Mouse (Mus musculus) heart, adult 11 months (tissue): ENCODE measurements around the gene Tbl2.

Experiments
- DNase-seq: peaks from one replicate; pipeline ENCODE4 v3.0.0; 2022

The Tbl2 gene

GRCm38 (mm10) chr5:135156496-135156895 is 7.0 kb downstream of the Tbl2 start:
- no peak for DNase-seq

DNA sequence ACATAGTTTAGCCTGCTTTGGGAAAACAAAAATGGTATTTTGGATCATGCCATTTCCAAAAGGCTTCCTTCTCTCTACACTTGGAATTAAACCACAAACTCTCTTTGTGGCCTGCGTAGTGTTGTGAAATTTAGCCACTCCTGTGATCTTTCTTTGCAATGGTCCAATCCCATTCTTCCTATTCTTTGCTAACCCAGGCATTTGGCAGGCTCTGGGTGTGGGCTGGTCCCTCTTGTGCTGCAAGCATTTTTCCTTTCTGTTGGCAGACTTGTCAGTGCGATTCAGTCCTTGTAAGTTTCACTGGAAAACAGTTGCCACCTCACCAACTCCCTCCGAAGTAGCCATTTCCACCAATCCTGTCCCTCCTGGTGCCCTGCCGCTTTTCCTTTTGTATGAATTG is 11.8 kb downstream of the Tbl2 start:
- peak; percentile 97 for DNase-seq

GRCm38 (mm10) chr5:135161650-135162049 is 12.2 kb downstream of the Tbl2 start:
- no peak for DNase-seq

GRCm38 (mm10) chr5:135162361-135162760 is 12.9 kb downstream of the Tbl2 start:
- DNase-seq, result no peak

- DNase-seq, result no peak
Observed at GRCm38 (mm10) chr5:135162821-135163220, 13.4 kb downstream of the Tbl2 start.

DNA sequence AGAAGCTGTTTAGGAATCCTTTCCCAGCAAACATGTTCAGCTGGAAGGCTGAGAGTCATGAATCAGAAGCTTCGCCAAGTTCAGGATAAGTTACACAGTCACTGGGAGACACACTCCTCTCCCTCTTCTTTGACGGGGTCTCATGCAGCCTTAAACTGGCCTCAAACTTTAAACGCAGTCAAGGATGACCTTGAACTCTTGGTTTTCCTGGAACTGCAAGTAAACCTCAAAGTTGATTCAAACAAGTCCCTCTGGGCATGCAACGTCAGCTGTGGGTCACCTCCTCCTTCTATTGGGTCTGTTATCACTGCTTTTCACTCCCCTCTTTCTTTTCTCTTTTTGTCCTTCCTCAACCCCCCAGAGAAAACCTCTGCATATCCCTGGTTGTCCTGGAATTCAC is 17.5 kb downstream of the Tbl2 start:
- DNase-seq, result peak; percentile 87

- DNase-seq, result no peak
Observed at GRCm38 (mm10) chr5:135167469-135167868, 18.0 kb downstream of the Tbl2 start.

- DNase-seq, result peak; percentile 100
Observed at GRCm38 (mm10) chr5:135168063-135169062, 18.9 kb downstream of the Tbl2 start, which contains the start of gene Bcl7b. Gene Bcl7b, plus strand, starts transcription at chr5:135168283.

DNA sequence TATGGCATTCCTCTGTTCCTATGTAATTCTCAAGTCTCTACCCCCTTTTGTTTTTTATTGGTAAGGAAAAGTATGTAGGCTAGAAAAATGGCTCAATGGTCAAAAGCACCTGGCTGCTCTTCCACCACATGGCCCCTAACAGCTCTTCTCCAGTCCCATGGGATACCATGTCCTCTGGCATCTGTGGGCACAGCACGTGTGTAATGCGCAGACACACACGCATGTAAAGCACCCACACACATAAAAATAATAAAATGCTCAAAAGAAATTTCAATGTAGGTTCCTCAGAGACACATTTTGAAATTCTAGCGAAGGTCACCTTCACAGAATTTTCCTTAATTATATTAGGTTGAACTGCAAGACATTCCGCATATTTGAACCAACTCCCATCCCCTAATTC is 20.0 kb downstream of the Tbl2 start:
- peak; percentile 87 for DNase-seq

- no peak for DNase-seq
Observed at GRCm38 (mm10) chr5:135171688-135172220, 22.3 kb downstream of the Tbl2 start.

DNA sequence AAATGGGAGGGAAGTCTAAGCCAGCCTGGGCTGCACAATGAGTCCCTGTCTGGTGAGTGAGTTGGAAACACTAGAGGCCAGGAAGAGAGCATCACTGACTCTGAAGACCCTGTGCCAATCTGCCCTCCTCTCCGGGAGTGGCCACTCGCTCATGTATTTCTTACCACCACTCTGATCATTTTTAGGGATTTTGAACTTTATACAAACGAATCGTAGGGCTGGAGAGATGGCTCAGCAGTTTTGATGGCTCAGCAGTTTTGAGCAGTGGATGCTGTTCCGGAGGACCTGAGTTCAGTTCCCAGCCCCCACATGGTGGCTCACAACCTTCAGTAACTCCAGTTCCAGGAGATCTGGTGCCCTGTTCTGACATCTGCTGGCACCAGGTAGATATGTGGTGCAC is 23.5 kb downstream of the Tbl2 start:
- peak; percentile 86 for DNase-seq

DNA sequence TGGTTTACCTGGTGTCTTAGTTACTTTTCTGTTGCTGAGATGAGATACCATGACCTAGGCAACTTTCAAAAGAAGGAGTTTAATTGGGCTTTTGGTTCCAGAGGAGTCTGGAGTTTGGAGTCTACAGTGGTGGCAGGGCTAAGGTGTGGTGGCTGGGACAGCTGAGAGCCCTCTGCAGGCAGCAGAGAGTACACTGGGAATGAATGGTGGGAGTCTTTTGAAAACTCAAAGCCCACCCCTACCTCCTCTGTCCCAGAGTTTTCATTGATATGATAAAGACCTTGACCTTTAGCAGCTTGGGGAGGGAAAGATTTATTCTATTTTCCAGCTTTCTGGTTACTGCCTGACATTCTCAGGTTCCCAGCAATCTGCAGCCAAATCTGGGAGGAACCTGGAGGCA is 25.6 kb downstream of the Tbl2 start:
- no peak for DNase-seq

GRCm38 (mm10) chr5:135178523-135178922 is 29.1 kb downstream of the Tbl2 start:
- peak; percentile 70 for DNase-seq

DNA sequence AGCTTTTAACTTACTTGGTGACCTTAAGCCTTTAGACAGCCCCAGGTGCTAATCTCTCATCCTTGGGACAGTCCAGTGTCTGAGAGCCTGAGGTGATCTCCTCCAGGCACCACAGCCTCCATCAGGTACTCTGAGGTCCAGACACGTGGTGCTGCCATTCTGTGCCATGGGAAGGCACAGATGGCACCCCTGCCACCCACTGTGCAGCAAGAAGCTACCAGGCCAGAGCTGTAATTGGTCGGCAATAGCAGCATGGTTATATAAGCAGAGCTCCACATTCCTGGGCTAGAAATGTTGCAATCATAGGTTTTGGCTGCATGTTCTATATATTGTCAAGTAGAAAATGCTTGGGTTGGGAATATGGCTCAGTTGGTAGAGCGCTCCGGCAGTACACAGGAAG is 29.5 kb downstream of the Tbl2 start:
- DNase-seq, result peak; percentile 83

- peak; percentile 79 for DNase-seq
Observed at GRCm38 (mm10) chr5:135179616-135180015, 30.2 kb downstream of the Tbl2 start.

GRCm38 (mm10) chr5:135180796-135181195 is 31.3 kb downstream of the Tbl2 start:
- DNase-seq, result peak; percentile 71

DNA sequence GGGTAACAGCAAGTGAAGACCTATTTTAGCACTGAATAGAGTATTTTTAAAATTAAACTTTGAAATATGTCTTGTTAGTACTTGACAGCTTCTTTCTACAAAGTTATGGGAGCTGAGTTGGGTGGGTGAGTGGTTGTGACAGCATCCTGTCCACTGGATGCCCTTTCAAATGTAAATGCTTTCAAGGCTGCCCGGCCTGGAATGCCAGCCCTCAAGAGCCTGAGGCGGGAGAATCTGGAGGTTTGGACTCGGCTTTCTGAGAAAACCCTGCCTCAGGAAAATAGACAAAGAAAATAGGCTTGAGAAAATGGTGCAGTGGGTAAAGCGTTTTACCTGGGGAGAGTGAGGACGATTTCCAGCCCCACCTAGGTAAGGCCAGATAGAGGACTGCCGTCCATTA is 32.3 kb downstream of the Tbl2 start:
- no peak for DNase-seq

DNA sequence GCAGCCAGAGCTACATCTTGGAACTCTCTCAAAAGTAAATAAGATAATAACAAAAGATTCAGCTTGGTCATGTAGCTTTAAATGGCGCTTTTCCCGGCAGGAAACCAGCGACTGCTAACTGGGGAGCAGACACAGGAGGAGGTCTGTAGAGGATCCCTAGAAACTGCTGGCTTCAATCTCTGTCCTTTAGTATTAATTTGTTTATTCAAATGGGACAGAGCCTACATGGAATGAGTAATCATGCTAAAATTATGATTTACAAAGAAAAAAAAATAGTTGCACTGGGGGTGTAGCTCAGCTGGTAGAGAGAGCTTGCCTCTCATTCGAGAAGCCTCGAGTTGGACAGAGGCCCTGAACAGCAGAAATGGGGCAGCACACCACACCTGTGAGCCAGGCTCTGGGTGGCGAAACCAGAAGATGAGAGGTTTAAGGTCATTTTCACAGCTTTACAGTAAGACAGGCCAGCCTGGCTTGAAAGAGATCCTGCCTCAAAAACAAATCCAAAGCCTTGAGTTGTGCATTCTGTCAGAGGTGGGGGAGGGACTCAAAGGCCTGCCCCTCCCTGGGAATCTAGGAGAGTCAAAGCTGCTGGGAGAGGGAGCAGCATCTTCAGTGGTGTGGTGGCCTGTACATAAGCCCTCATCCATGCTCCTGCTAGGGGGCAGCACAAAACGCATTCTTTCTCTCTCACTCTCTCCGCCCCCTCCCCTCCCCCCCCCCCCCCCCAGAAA is 33.8 kb downstream of the Tbl2 start:
- DNase-seq, result peak; percentile 88

DNA sequence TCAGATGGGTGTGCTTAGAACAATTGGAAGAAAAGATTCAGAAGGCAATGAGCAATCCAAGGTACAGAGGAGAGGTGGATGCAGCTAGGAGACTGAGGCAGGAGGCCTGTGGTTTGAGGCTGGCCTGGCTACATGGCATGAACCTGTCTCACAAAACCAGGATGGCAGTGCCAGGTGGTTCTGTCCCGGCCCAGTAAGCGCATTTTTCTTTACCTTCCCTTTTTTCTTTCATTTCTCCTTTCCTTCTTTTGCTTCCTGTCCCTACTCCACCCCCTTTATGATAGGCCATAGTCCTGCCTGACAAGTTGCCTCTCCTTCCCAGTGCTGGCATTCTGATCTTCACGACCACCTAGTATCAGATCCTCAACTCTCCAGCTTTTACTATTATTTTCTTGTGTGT is 35.6 kb downstream of the Tbl2 start:
- DNase-seq, result peak; percentile 85

DNA sequence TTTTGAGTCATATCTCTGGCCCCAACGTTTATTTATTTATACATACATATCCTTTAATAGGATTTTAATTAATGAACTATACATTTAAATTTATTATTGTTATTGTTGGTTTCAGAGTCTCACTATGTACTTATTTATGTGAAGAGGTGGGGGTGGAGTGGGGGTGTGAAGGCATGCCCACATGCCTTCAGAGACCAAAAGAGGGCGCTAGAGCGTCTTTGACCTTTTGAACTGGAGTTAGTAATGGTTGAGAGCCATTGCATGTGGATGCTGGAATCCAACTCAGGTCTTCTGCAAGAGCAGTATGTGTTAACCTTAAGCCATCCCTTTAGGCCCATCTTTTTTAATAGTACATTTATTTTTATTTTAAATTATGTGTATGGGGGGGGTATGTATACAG is 36.1 kb downstream of the Tbl2 start:
- DNase-seq, result peak; percentile 90

DNA sequence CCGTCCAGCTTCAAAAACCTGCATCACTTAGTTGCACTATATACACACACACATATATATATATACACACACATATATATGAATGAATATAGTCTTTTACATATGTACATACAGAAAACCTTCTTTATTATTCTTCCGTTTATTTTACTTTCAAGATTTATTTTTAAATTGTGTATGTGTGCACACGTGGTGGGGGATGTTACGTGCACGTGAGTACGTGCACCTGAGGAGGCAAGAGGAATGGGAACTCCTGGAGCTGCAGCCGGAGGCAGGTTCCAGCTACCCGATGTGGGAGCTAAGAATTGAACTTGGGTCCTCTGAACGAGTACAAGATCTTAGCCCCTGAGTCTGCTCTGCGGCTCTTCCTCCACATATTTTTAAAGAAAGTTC is 36.8 kb downstream of the Tbl2 start:
- DNase-seq, result no peak

DNA sequence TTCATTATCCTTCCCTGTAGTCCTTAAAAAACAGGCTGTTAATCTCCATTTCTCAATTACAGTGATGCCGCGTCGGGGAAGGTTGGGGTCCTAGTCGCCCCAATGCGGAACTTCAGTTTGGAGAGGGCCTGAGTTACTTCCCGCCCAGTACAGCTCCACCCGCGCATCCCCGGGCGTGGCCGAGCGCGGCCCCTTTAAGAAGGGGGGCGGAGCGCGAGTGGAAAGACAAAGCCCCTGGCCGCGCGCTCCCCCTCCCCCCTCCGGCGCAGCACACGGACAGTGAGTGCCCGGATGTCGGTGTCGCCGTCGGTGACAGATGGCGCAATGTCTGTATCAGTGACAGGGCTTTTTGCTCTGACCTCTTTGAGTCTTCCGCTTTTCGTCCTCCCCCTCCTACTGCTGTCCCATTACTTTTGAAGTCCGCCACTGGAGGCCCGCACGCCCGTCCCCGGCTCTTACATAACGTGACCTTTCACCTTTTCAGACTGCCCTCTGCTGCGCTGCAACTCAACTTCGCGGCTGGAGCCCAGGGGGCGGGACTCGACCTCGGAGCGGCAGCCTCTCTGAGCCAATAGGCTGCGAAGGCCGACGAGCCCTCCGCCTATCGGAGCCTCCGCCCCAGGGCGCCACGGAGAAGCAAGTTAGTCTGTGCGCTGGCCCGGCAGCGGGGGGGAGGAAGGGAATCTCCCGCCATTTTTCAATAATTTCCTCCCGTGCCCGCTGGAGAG is 37.3 kb downstream of the Tbl2 start, which contains the start of gene Baz1b:
Gene Baz1b, plus strand, starts transcription at position 644 of the 728 bp plus-strand sequence.
- peak; percentile 100 for DNase-seq
